Mouse (Mus musculus) adrenal gland, postnatal 10 days (tissue): ENCODE results near the gene 9230110F15Rik. TPM values are rescaled to one million over a fixed set of nuclear protein-coding genes. Genes with fewer than 3 reads are reported as not detected.
"Not testable (repeated sequence)": the region's sequence is repeated elsewhere in the genome, so short reads cannot be mapped to it uniquely, and the experiment has no call there.

Experiments used
- DNase-seq: peaks from one replicate; pipeline ENCODE4 v3.0.0; 2021; ENCODE audit warnings: mixed read lengths
- long read RNA-seq, 2 experiments: library from polyadenylated mRNA; stranded (forward); transcript quantifications; one replicate each; pipeline ENCODE4 v2.0.0; 2021
- total RNA-seq, 2 experiments: library from RNA; stranded (reverse); gene quantifications; 2 replicates each; pipeline ENCODE4 v1.2.3; 2021

The 9230110F15Rik gene
- not detected for total RNA-seq
- long read RNA-seq, experiment 1, result 0 reads
- long read RNA-seq, experiment 2, result 0 reads

- no peak for DNase-seq
Measured at GRCm38 (mm10) chr9:35844050-35844449, at the start of gene 9230110F15Rik. Gene 9230110F15Rik, minus strand, starts transcription at chr9:35844150.

- not testable (repeated sequence) for DNase-seq
Measured at GRCm38 (mm10) chr9:35893112-35893511, 49.2 kb upstream of the 9230110F15Rik start.

- not testable (repeated sequence) for DNase-seq
Measured at GRCm38 (mm10) chr9:35817881-35818280, 26.1 kb downstream of the 9230110F15Rik start.

GRCm38 (mm10) chr9:35798146-35798545 is 45.8 kb downstream of the 9230110F15Rik start:
- no peak for DNase-seq

GRCm38 (mm10) chr9:35790001-35790400 is 53.9 kb downstream of the 9230110F15Rik start, which contains the start of the genes Gm27235 and D730048I06Rik:
Gene Gm27235, minus strand, starts transcription at chr9:35790101.
Gene D730048I06Rik, minus strand, starts transcription at chr9:35790112.
- no peak for DNase-seq

Other genes with a start within 250 kb of the 9230110F15Rik start
- not detected for gene Pate4, start 232.2 kb downstream of the 9230110F15Rik start, total RNA-seq
- not detected for gene Pate3, start 195.9 kb downstream of the 9230110F15Rik start, total RNA-seq
- not detected for gene Pate1, start 156.8 kb downstream of the 9230110F15Rik start, total RNA-seq
- not detected for gene Gm17677, start 103.1 kb downstream of the 9230110F15Rik start, total RNA-seq
- gene Gm17727, start 66.0 kb downstream of the 9230110F15Rik start, total RNA-seq, result not detected
- not detected for gene Gm27235, start 54.0 kb downstream of the 9230110F15Rik start, total RNA-seq
- gene D730048I06Rik, start 54.0 kb downstream of the 9230110F15Rik start, total RNA-seq, result not detected
- not detected for gene 9230113P08Rik, start 64.3 kb upstream of the 9230110F15Rik start, total RNA-seq